Mouse (Mus musculus) kidney, adult 2 months (tissue): ENCODE results near the gene Rhoc. TPM values are rescaled to one million over a fixed set of nuclear protein-coding genes. Genes with fewer than 3 reads are reported as not detected.

ENCODE experiments used
- DNase-seq: peaks from one replicate; pipeline ENCODE4 v3.0.0; 2021
- H3K27ac ChIP-seq: fragments of 200-500 bp; 2 replicates; pipeline ENCODE4 v1.5.1; 2012; ENCODE audit warnings: low read depth, low read length, control low read depth, inconsistent platforms; ENCODE audit not compliant: insufficient read depth
- H3K27me3 ChIP-seq: fragments of 200-500 bp; replicated peaks from 2 replicates; pipeline ENCODE4 v1.6.1; 2012; ENCODE audit warnings: mild to moderate bottlenecking, moderate library complexity, low read length, inconsistent platforms; ENCODE audit not compliant: control insufficient read depth, insufficient read depth
- H3K36me3 ChIP-seq: fragments of 200-500 bp; 2 replicates; pipeline ENCODE4 v1.6.1; 2012; ENCODE audit warnings: mild to moderate bottlenecking, moderate library complexity, low read length, inconsistent platforms; ENCODE audit not compliant: control insufficient read depth, insufficient read depth
- H3K4me1 ChIP-seq: fragments of 200-500 bp; 2 replicates; pipeline ENCODE4 v1.6.1; 2011; ENCODE audit warnings: low read length; ENCODE audit not compliant: control insufficient read depth, insufficient read depth
- H3K4me3 ChIP-seq: fragments of 200-500 bp; 2 replicates; pipeline ENCODE4 v1.5.1; 2011; ENCODE audit warnings: mild to moderate bottlenecking, low read depth, low read length, control low read depth; ENCODE audit not compliant: insufficient read depth
- CTCF ChIP-seq: fragments of 200-500 bp; conservative IDR thresholded peaks from 2 replicates; pipeline ENCODE4 v1.5.1; 2011; ENCODE audit warnings: low read depth, mild to moderate bottlenecking, control low read depth, low read length, moderate library complexity, mixed read lengths; ENCODE audit not compliant: insufficient read depth, insufficient read length
- POLR2A ChIP-seq: fragments of 200-500 bp; IDR thresholded peaks from one replicate; pipeline ENCODE4 v1.6.1; 2011; ENCODE audit warnings: low read depth, low read length, control low read depth
- WGBS: fragments of 180-500 bp; shearing (Covaris S2); methylation state at CpG from one replicate; pipeline ENCODE4 v1.1.7; 2018; 5-methylcytosine and 5-hydroxymethylcytosine counted together
- polyA plus RNA-seq: library from polyadenylated mRNA; depleted of rRNA; stranded (reverse); fragments of >200 nt; gene quantifications from 2 replicates; pipeline ENCODE4 v1.2.3, GENCODE M21; 2012

The Rhoc gene
- polyA plus RNA-seq, 1 experiment = 87.2 TPM

- Histone ChIP-seq H3K4me3 (no peak overlapping the region), H3K36me3 (no peaks in the 10 kb centered on the region), H3K27me3 (no peaks in the 10 kb centered on the region), H3K27ac (no peak overlapping the region), H3K4me1 (no peaks in the 10 kb centered on the region)
- DNase-seq = peak; percentile 24
- 29% methylated on average over 4 of the region's 4 CpGs for WGBS
- TF ChIP-seq CTCF (peak; percentile 55), POLR2A (no peak)
Observed at GRCm38 (mm10) chr3:104765021-104765420, 23.2 kb upstream of the Rhoc start.

GRCm38 (mm10) chr3:104767141-104767540 is 21.0 kb upstream of the Rhoc start:
- Histone ChIP-seq H3K4me3 (no peak overlapping the region), H3K36me3 (no peaks in the 10 kb centered on the region), H3K27me3 (no peaks in the 10 kb centered on the region), H3K4me1 (no peaks in the 10 kb centered on the region), H3K27ac (no peak overlapping the region)
- 62% methylated on average over 2 of the region's 2 CpGs for WGBS
- no peak for DNase-seq
- no peak for TF ChIP-seq POLR2A

DNA sequence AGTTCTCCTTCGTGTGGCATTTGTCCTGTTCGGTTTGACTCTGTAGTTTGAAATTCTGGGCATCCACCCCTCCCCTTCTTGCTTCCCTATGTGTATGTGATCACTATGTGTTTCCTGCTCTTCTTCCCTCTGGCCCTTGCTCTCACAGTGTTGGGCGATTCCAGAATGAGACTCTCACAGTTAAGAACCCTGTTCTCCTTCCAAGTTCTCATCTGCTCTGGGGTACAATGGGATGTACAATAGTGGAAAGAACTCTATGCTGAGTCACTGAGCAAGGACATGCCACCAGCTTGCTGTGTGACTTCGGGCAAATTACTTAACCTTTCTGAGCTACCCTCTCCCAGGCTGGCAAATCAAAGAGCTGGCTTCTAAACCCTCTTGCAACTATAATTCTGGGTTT is 20.5 kb upstream of the Rhoc start:
- Histone ChIP-seq H3K36me3 (no peaks in the 10 kb centered on the region), H3K4me3 (no peak overlapping the region), H3K4me1 (no peaks in the 10 kb centered on the region), H3K27me3 (no peaks in the 10 kb centered on the region), H3K27ac (no peak overlapping the region)
- TF ChIP-seq CTCF (no peak), POLR2A (no peak)
- WGBS = 72% methylated on average over 4 of the region's 4 CpGs
- DNase-seq = no peak

DNA sequence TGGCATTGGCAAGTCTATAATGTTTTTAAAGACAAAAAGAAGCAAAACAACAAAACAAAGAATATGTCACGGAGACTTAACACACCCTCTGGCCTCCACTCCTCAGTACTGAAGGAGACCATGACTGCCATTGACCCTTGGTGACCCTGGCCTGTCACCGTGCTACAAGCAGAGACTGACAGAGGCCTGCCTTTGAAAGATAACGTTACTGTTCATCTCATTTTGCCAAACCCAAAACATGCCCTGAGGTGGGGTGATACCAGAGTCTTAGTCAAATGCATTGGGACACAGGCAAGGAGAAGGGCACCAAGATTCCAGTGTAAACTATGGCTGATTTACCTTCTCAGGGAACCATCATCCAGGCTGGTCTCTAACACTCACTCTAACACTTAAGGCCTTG is 19.0 kb upstream of the Rhoc start:
- no peak overlapping the region for H3K27ac ChIP-seq
- no peak for DNase-seq
- no peaks in the 10 kb centered on the region for H3K27me3 ChIP-seq
- WGBS = 74% methylated on average over 3 of the region's 3 CpGs
- H3K4me1 ChIP-seq = no peaks in the 10 kb centered on the region
- H3K4me3 ChIP-seq = no peak overlapping the region
- H3K36me3 ChIP-seq = no peaks in the 10 kb centered on the region
- TF ChIP-seq POLR2A = no peak

- Histone ChIP-seq H3K27me3 (no peaks in the 10 kb centered on the region), H3K27ac (no peak overlapping the region), H3K4me3 (no peak overlapping the region), H3K4me1 (no peaks in the 10 kb centered on the region), H3K36me3 (no peaks in the 10 kb centered on the region)
- 58% methylated on average over 10 of the region's 10 CpGs for WGBS
- DNase-seq = peak; percentile 59
- TF ChIP-seq CTCF (peak; percentile 83), POLR2A (no peak)
Observed at GRCm38 (mm10) chr3:104770035-104770434, 18.1 kb upstream of the Rhoc start.

GRCm38 (mm10) chr3:104770918-104771317 is 17.3 kb upstream of the Rhoc start:
- TF ChIP-seq POLR2A (no peak), CTCF (no peak)
- H3K4me3 ChIP-seq = no peak overlapping the region
- H3K4me1 ChIP-seq = no peaks in the 10 kb centered on the region
- DNase-seq = no peak
- H3K36me3 ChIP-seq = no peaks in the 10 kb centered on the region
- 70% methylated on average over 3 of the region's 3 CpGs for WGBS
- no peaks in the 10 kb centered on the region for H3K27me3 ChIP-seq
- H3K27ac ChIP-seq = no peak overlapping the region

GRCm38 (mm10) chr3:104771460-104771859 is 16.7 kb upstream of the Rhoc start:
- Histone ChIP-seq H3K4me1 (no peaks in the 10 kb centered on the region), H3K27me3 (no peaks in the 10 kb centered on the region), H3K4me3 (no peak overlapping the region), H3K36me3 (no peaks in the 10 kb centered on the region), H3K27ac (no peak overlapping the region)
- no peak for DNase-seq
- TF ChIP-seq CTCF = no peak
- TF ChIP-seq POLR2A = no peak
- 62% methylated on average over 6 of the region's 6 CpGs for WGBS

- 83% methylated on average over 7 of the region's 7 CpGs for WGBS
- Histone ChIP-seq H3K36me3 (no peaks in the 10 kb centered on the region), H3K4me3 (no peak overlapping the region), H3K27ac (no peak overlapping the region), H3K4me1 (no peaks in the 10 kb centered on the region), H3K27me3 (no peaks in the 10 kb centered on the region)
- TF ChIP-seq POLR2A (no peak), CTCF (no peak)
- DNase-seq = no peak
Observed at GRCm38 (mm10) chr3:104773301-104773700, 14.9 kb upstream of the Rhoc start.
